In genomic region chr1:125519107-125519611, GRCm38 (mm10) we compare ENCODE assay signal across 8 mouse cellular contexts. TPM values are rescaled to one million over a fixed set of nuclear protein-coding genes. Genes with fewer than 3 reads are reported as not detected.
A peak's percentile ranks its signal among the peaks of the same experiment; 100 is the strongest.
DNase-seq lines count a peak whose midpoint lies in the region; ATAC-seq and TF ChIP-seq lines count a peak whose summit lies in the region.

No protein-coding gene starts in this region.

- WGBS in heart, embryonic 15.5 days, result 47% methylated on average over 5 of the region's 5 CpGs
- 42% methylated on average over 5 of the region's 5 CpGs for WGBS in liver, embryonic 11.5 days
- WGBS in small intestine, adult 2 months, result 9% methylated on average over 5 of the region's 5 CpGs

- peak; percentile 66 to 86 for DNase-seq in adrenal gland, adult (ENCODE audit: inconsistent age in 2 of 2, low spot score in 1 of 2)
- no peak for DNase-seq in adrenal gland, postnatal 4 days (ENCODE audit: low spot score in 2 of 2)
- DNase-seq in G1E (ENCODE audit: low spot score), result no peak
- no peak for DNase-seq in liver, embryonic 11.5 days (ENCODE audit: low spot score)
- no peak for DNase-seq in right cerebral cortex, adult 18-20 months
- DNase-seq in right cerebral cortex, postnatal 36 days (ENCODE audit: low spot score in 2 of 2), result no peak

- H3K27me3 ChIP-seq in G1E (ENCODE audit: insufficient read depth, low read length), result peaks cover 13% of the 10 kb centered on the region; the same call in 1 of the 2 replicates
- no peaks in the 10 kb centered on the region for H3K27me3 ChIP-seq in heart, embryonic 15.5 days
- H3K27me3 ChIP-seq in liver, embryonic 11.5 days (replicated peaks; ENCODE audit: control insufficient read depth, insufficient read depth, low read length), result no peaks in the 10 kb centered on the region
- H3K27me3 ChIP-seq in small intestine, adult 2 months (ENCODE audit: control insufficient read depth, insufficient read depth, low read length), result no peaks in the 10 kb centered on the region

- H3K9ac ChIP-seq in heart, embryonic 15.5 days, result no peak overlapping the region
- H3K9ac ChIP-seq in liver, embryonic 11.5 days (ENCODE audit: low read depth, low read length), result no peak overlapping the region

- TF ChIP-seq CTCF in G1E (IDR thresholded peaks at IDR 0.05; ENCODE audit: low read depth, low read length), result peak; percentile 57
- peak; percentile 87; the same call in 1 of the 2 replicates for TF ChIP-seq CTCF in small intestine, adult 2 months (IDR thresholded peaks at IDR 0.05; ENCODE audit: extremely low read depth, insufficient read length, insufficient replicate concordance, low read depth, low read length)

- H3K4me3 ChIP-seq in G1E (ENCODE audit: low read depth, low read length), result no peak overlapping the region
- H3K4me3 ChIP-seq in heart, embryonic 15.5 days, result no peak overlapping the region
- H3K4me3 ChIP-seq in liver, embryonic 11.5 days (ENCODE audit: low read depth, low read length), result no peak overlapping the region
- H3K4me3 ChIP-seq in small intestine, adult 2 months (ENCODE audit: low read depth, low read length), result no peak overlapping the region

- H3K4me1 ChIP-seq in G1E (ENCODE audit: insufficient read depth, low read depth, low read length), result peaks cover 13% of the 10 kb centered on the region
- H3K4me1 ChIP-seq in heart, embryonic 15.5 days (replicated peaks), result peaks cover 7% of the 10 kb centered on the region
- no peaks in the 10 kb centered on the region for H3K4me1 ChIP-seq in liver, embryonic 11.5 days (replicated peaks; ENCODE audit: control insufficient read depth, insufficient read depth, low read length)
- H3K4me1 ChIP-seq in small intestine, adult 2 months (ENCODE audit: control insufficient read depth, insufficient read depth, insufficient read length, low read length), result peaks cover 15% of the 10 kb centered on the region; the same call in 1 of the 2 replicates

- ATAC-seq in G1E (ENCODE audit: extremely low read depth, insufficient number of reproducible peaks, low FRiP score, poor library complexity, severe bottlenecking), result peak; percentile 66; the same call in 1 of the 2 replicates
- ATAC-seq in heart, embryonic 15.5 days (replicated peaks; ENCODE audit: insufficient number of reproducible peaks, insufficient read depth, low FRiP score, low read depth), result peak; percentile 55; the same call in 1 of the 2 replicates
- peak; percentile 76 for ATAC-seq in liver, embryonic 11.5 days (replicated peaks; ENCODE audit: low FRiP score)

- H3K4me2 ChIP-seq in heart, embryonic 15.5 days, result no peak overlapping the region
- H3K4me2 ChIP-seq in liver, embryonic 11.5 days, result no peak overlapping the region

- no peak for TF ChIP-seq POLR2A in small intestine, adult 2 months (IDR thresholded peaks at IDR 0.05; ENCODE audit: low read depth, low read length)

- no peaks in the 10 kb centered on the region for H3K36me3 ChIP-seq in G1E (replicated peaks)
- no peaks in the 10 kb centered on the region for H3K36me3 ChIP-seq in heart, embryonic 15.5 days
- H3K36me3 ChIP-seq in liver, embryonic 11.5 days (ENCODE audit: control insufficient read depth, insufficient read depth, low read length), result no peaks in the 10 kb centered on the region
- H3K36me3 ChIP-seq in small intestine, adult 2 months (ENCODE audit: control insufficient read depth, insufficient read depth, low read length), result no peaks in the 10 kb centered on the region

- H3K9me3 ChIP-seq in G1E (replicated peaks), result no peaks in the 10 kb centered on the region
- H3K9me3 ChIP-seq in heart, embryonic 15.5 days (replicated peaks), result no peaks in the 10 kb centered on the region
- no peaks in the 10 kb centered on the region for H3K9me3 ChIP-seq in liver, embryonic 11.5 days (ENCODE audit: control insufficient read depth, low read length)

- H3K27ac ChIP-seq in heart, embryonic 15.5 days, result no peak overlapping the region
- no peak overlapping the region for H3K27ac ChIP-seq in liver, embryonic 11.5 days (ENCODE audit: low read depth, low read length)
- H3K27ac ChIP-seq in small intestine, adult 2 months (ENCODE audit: insufficient read depth, low read depth, low read length), result peak overlapping the region; percentile 87

RNA-seq across cellular contexts. Expression of gene Slc35f5, which starts 41.2 kb away (rescaled TPM):
- total RNA-seq in adrenal gland, postnatal 4 days (2021), result 10 to 100 TPM; 41.6 to 45.2 TPM
- total RNA-seq in G1E (2014; fragmentation: Nextera tagmentation), result 24.6 and 26.9 TPM in 2 replicates
- 11.2 and 15.1 TPM in 2 replicates for total RNA-seq in G1E (2017)
- polyA plus RNA-seq in G1E (2012), result 1.6 and 1.7 TPM in 2 replicates
- polyA plus RNA-seq in heart, embryonic 15.5 days (2015; fragmentation: Nextera tagmentation; extraction: Ambion mirVana), result 79.7 and 92.9 TPM in 2 replicates
- 28.5 and 30.4 TPM in 2 replicates for polyA plus RNA-seq in liver, embryonic 11.5 days (2014; fragmentation: Nextera tagmentation; extraction: Ambion mirVana)
- polyA plus RNA-seq in small intestine, adult 2 months (2012; rRNA removed), result 14.4 and 29.4 TPM in 2 replicates

Comparison
In these comparisons a context has a peak if more than half of its experiments do, and no peak if none do; other contexts are left out.
1. DNase-seq: peak in adrenal gland, adult (2 of 2); none in adrenal gland, postnatal 4 days (0 of 2), G1E (single experiment), liver, embryonic 11.5 days (single experiment), right cerebral cortex, adult 18-20 months (single experiment) and right cerebral cortex, postnatal 36 days (0 of 2).
2. Peak in every context shown above with its lines, with median percentiles within 50 percentile points of each other: ATAC-seq.